9 mouse cellular contexts compared by ENCODE assay signal in the genomic region with DNA sequence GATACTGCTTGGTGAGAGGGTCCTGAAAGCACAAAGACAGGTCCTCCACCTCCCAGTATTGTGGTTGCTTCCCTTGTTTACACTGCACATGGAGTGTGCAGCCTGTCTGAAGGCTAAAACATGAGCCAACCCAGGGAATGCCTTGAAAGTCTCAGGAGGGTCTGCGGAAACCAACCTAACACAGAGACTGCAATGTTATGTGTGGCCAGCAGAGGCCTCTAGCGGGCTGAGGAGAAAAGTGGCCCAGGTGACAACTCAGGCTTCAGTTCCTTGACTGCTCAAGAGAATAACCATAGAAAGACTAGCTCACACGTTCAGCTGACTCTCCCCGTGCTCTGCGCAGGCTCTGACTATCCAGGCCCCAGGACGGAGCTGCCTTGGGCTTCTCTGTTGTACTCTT. TPM values are rescaled to one million over a fixed set of nuclear protein-coding genes. Genes with fewer than 3 reads are reported as not detected.
DNase-seq lines count a peak whose midpoint lies in the region; ATAC-seq and TF ChIP-seq lines count a peak whose summit lies in the region.
"Had no signal": no experiment of that assay in that cellular context is flagged by ENCODE, and none has a peak within 500 bp of the region (broad histone marks: within the 10 kb centered on the region; RNA-seq: fewer than 3 reads in every experiment).

No protein-coding gene starts in this region.

- intact Hi-C loops in left cerebral cortex, postnatal 36 days (cut with DNase I) = loop anchor here (2.0 kb wide), 1 partner anchor 59 kb away; no protein-coding TSS in a partner anchor

- TF ChIP-seq CTCF in spleen, adult 2 months (IDR thresholded peaks at IDR 0.05; ENCODE audit: extremely low read depth, insufficient read depth, insufficient read length, insufficient replicate concordance) = peak; percentile 86; the same call in 1 of the 2 replicates

- no peak overlapping the region for H3K4me3 ChIP-seq in spleen, adult 2 months (ENCODE audit: extremely low read depth, insufficient read depth, insufficient read length)
- H3K4me3 ChIP-seq in hindbrain, embryonic 16.5 days (ENCODE audit: low read length) = no peak overlapping the region
- H3K4me3 ChIP-seq in midbrain, embryonic 14.5 days (replicated peaks; ENCODE audit: low read depth, low read length) = no peak overlapping the region
- H3K4me3 ChIP-seq in stomach, embryonic 16.5 days (replicated peaks; ENCODE audit: low read length) = no peak overlapping the region
- H3K4me3 ChIP-seq: erythroblast, embryonic 14.5 days had no signal

- TF ChIP-seq POLR2A in spleen, adult 2 months (IDR thresholded peaks at IDR 0.05; ENCODE audit: low read depth, low read length) = no peak

- H3K4me2 ChIP-seq in hindbrain, embryonic 16.5 days (ENCODE audit: low read length) = no peak overlapping the region
- H3K4me2 ChIP-seq in midbrain, embryonic 14.5 days (ENCODE audit: low read length) = no peak overlapping the region
- H3K4me2 ChIP-seq in stomach, embryonic 16.5 days (ENCODE audit: low read depth, low read length) = no peak overlapping the region

- H3K36me3 ChIP-seq in spleen, adult 2 months (ENCODE audit: control insufficient read depth, insufficient read depth, low read length) = no peaks in the 10 kb centered on the region
- no peaks in the 10 kb centered on the region for H3K36me3 ChIP-seq in hindbrain, embryonic 16.5 days (ENCODE audit: control insufficient read depth, insufficient read depth, low read length)
- no peaks in the 10 kb centered on the region for H3K36me3 ChIP-seq in midbrain, embryonic 14.5 days (ENCODE audit: control insufficient read depth, insufficient read depth, low read length)
- H3K36me3 ChIP-seq in stomach, embryonic 16.5 days (ENCODE audit: control insufficient read depth, insufficient read depth, low read length) = no peaks in the 10 kb centered on the region

- peak in 1 of 2 experiments; percentile 55 for DNase-seq in spleen, adult 2 months (ENCODE audit: low read depth in 1 of 2, low spot score in 2 of 2)
- no peak for DNase-seq in spleen, adult 12 weeks (ENCODE audit: low spot score)
- DNase-seq in cerebellum, adult 8-10 months = peak; percentile 33
- DNase-seq in forelimb bud, embryonic 11.5 days (ENCODE audit: low read depth, low spot score) = peak; percentile 66
- DNase-seq in left cerebral cortex, postnatal 36 days (ENCODE audit: low spot score in 2 of 2) = peak; percentile 51 to 55
- DNase-seq in midbrain, embryonic 14.5 days = peak; percentile 84

- H3K4me1 ChIP-seq in spleen, adult 2 months (ENCODE audit: control insufficient read depth, insufficient read depth, insufficient read length) = no peaks in the 10 kb centered on the region
- no peaks in the 10 kb centered on the region for H3K4me1 ChIP-seq in hindbrain, embryonic 16.5 days (ENCODE audit: control insufficient read depth, insufficient read depth, low read depth, low read length)
- H3K4me1 ChIP-seq in midbrain, embryonic 14.5 days (ENCODE audit: control insufficient read depth, insufficient read depth, low read length) = no peaks in the 10 kb centered on the region
- H3K4me1 ChIP-seq in stomach, embryonic 16.5 days (ENCODE audit: control insufficient read depth, insufficient read depth, low read length) = no peaks in the 10 kb centered on the region

- H3K9me3 ChIP-seq in hindbrain, embryonic 16.5 days (ENCODE audit: control insufficient read depth, low read length) = no peaks in the 10 kb centered on the region
- no peaks in the 10 kb centered on the region for H3K9me3 ChIP-seq in midbrain, embryonic 14.5 days (ENCODE audit: control insufficient read depth, low read length)
- no peaks in the 10 kb centered on the region for H3K9me3 ChIP-seq in stomach, embryonic 16.5 days (replicated peaks; ENCODE audit: control insufficient read depth, low read length)

- H3K9ac ChIP-seq in hindbrain, embryonic 16.5 days (ENCODE audit: low read depth, low read length) = no peak overlapping the region
- no peak overlapping the region for H3K9ac ChIP-seq in midbrain, embryonic 14.5 days (replicated peaks; ENCODE audit: low read length)
- H3K9ac ChIP-seq in stomach, embryonic 16.5 days (ENCODE audit: low read length) = no peak overlapping the region

- ATAC-seq in hindbrain, embryonic 16.5 days = peak; percentile 79
- ATAC-seq in midbrain, embryonic 14.5 days (ENCODE audit: low FRiP score, low TSS enrichment) = peak; percentile 64; the same call in 1 of the 2 replicates
- peak; percentile 37; the same call in 1 of the 2 replicates for ATAC-seq in stomach, embryonic 16.5 days (ENCODE audit: insufficient read depth, low FRiP score)

- H3K27ac ChIP-seq in spleen, adult 2 months (ENCODE audit: insufficient read depth, low read length) = no peak overlapping the region
- no peak overlapping the region for H3K27ac ChIP-seq in hindbrain, embryonic 16.5 days (ENCODE audit: low read depth, low read length)
- no peak overlapping the region for H3K27ac ChIP-seq in midbrain, embryonic 14.5 days (replicated peaks; ENCODE audit: low read depth, low read length)
- H3K27ac ChIP-seq in stomach, embryonic 16.5 days (ENCODE audit: low read length) = no peak overlapping the region

- WGBS in spleen, adult 2 months = 3% methylated on average over 6 of the region's 6 CpGs
- WGBS in hindbrain, embryonic 16.5 days = 8% methylated on average over 6 of the region's 6 CpGs
- 17% methylated on average over 6 of the region's 6 CpGs for WGBS in midbrain, embryonic 14.5 days
- WGBS in stomach, embryonic 16.5 days = 10% methylated on average over 6 of the region's 6 CpGs

- no peaks in the 10 kb centered on the region; the same call in 1 of the 2 replicates for H3K27me3 ChIP-seq in spleen, adult 2 months (ENCODE audit: control insufficient read depth, insufficient read depth, low read length)
- no peaks in the 10 kb centered on the region for H3K27me3 ChIP-seq in hindbrain, embryonic 16.5 days (replicated peaks; ENCODE audit: control insufficient read depth, insufficient read depth, low read length)
- no peaks in the 10 kb centered on the region for H3K27me3 ChIP-seq in midbrain, embryonic 14.5 days (ENCODE audit: control insufficient read depth, insufficient read depth, low read length)
- H3K27me3 ChIP-seq in stomach, embryonic 16.5 days (ENCODE audit: control insufficient read depth, insufficient read depth, low read length) = no peaks in the 10 kb centered on the region

RNA-seq across cellular contexts. Expression of gene Fry, which starts 20.8 kb away (rescaled TPM):
- 9.2 and 9.9 TPM in 2 replicates for polyA plus RNA-seq in spleen, adult 2 months (2012; rRNA removed)
- 43.4 and 50.7 TPM in 2 replicates for polyA plus RNA-seq in hindbrain, embryonic 16.5 days (2015; fragmentation: Nextera tagmentation; extraction: Ambion mirVana)
- 100 to 1,000 TPM; 166 to 217 TPM for total RNA-seq in left cerebral cortex, postnatal 36 days (2021)
- 65.9 and 68.5 TPM in 2 replicates for polyA plus RNA-seq in midbrain, embryonic 14.5 days (2014; fragmentation: Nextera tagmentation; extraction: Ambion mirVana)
- 10.8 TPM in 2 replicates for polyA plus RNA-seq in stomach, embryonic 16.5 days (2015; fragmentation: Nextera tagmentation; extraction: Ambion mirVana)
